Mouse (Mus musculus): ENCODE results near the gene Oprd1. TPM values are rescaled to one million over a fixed set of nuclear protein-coding genes. Genes with fewer than 3 reads are reported as not detected.

The Oprd1 gene
- total RNA-seq, 2 experiments from 2014 or later = 0.50 to 0.59 TPM

DNA sequence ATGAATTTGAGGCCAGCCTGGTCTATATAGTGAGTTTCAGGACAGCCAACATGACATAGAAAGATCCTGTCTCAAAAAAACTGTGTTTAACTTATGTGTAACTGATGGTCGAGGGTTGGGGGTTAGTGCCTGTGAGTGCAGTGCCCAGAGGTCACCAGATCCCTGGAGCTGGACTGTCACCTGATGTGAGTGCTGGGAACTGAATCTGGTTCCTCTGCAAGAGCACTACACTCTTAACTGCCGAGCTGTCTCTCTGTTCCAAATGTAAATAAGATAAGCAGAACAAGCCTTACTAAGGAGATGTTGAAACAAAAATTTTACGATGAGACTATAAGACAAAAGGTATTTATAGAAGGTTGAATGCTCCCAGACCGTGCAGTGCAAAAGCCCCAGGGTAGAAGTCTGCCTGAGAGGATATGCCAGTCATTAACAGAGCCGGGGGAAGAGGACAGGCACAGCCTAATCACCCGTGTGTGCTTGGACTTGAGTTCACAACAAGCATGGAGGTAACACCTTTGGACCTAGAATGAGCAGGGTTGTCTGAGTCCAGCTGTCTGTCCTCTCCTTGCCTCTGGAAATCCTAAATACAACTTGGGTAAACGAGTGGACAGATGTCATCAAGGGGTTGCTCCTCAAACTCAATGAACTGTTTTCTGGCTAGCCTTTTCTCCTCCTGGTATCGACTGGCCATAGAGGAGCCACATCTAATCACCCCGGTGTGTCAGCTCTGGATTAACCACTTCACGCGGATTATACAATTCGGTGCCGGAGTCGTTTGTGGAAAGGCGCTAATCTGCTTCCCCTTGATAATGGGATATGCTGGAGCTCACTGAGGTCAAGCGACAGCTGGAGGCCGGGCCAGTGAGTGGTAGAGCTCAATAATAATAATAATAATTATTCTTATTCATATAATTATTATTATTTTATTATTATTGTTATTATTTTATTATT is 81.1 kb downstream of the Oprd1 start:
- DNase-seq (ENCODE audit: low spot score in 2 of 2) = no peak

DNA sequence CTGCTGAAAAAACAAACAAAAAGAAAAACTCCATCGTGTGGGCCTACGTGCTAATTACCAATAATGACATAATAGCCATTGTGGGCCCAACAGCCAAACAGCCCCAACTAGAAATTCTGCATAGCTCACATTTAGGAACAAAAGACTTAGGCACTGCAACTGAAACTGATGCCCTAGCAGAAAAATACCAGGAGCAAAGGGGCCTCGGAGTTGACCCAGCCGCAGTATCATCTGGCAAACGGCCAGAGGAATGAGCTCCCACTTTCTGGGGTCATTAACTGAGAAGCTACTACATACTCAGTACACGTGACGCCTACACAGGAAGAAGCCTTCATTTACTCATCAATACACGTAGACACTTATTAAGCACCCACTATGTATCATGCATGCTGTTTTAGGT is 82.0 kb downstream of the Oprd1 start:
- no peak for DNase-seq (ENCODE audit: low spot score in 2 of 2)

Other genes starting within 250 kb of the Oprd1 start
- 10 to 100 TPM; 12.9 to 14.4 TPM for gene Tmem200b, start 222.7 kb downstream of the Oprd1 start, total RNA-seq (2021)
- gene Gm10300, start 69.8 kb downstream of the Oprd1 start, total RNA-seq (2021) = under 1 TPM; 0.70 to 0.73 TPM
- 10 to 100 TPM; 67.2 to 91.2 TPM for gene Epb41, start 69.2 kb downstream of the Oprd1 start, total RNA-seq (2021)
- 10 to 100 TPM; 61.7 to 63.4 TPM for gene Ythdf2, start 67.8 kb upstream of the Oprd1 start, total RNA-seq (2021)
- 10 to 100 TPM; 19.8 to 26.8 TPM for gene Gmeb1, start 117.1 kb upstream of the Oprd1 start, total RNA-seq (2021)
- gene Taf12, start 129.9 kb upstream of the Oprd1 start, total RNA-seq (2021) = 10 to 100 TPM; 19.4 to 23.3 TPM
- 1 to 10 TPM; 4.3 to 6.6 TPM for gene Rab42, start 158.9 kb upstream of the Oprd1 start, total RNA-seq (2021)
- gene Trnau1ap, start 185.1 kb upstream of the Oprd1 start, total RNA-seq (2021) = 10 to 100 TPM; 40.3 to 45.8 TPM
- 10 to 100 TPM; 29.9 to 34.2 TPM for gene Rcc1, start 209.1 kb upstream of the Oprd1 start, total RNA-seq (2021)

Measured in adrenal gland, postnatal 4 days (tissue).